Mouse (Mus musculus): ENCODE results near the gene Catsperd.

Catsperd gene

DNA sequence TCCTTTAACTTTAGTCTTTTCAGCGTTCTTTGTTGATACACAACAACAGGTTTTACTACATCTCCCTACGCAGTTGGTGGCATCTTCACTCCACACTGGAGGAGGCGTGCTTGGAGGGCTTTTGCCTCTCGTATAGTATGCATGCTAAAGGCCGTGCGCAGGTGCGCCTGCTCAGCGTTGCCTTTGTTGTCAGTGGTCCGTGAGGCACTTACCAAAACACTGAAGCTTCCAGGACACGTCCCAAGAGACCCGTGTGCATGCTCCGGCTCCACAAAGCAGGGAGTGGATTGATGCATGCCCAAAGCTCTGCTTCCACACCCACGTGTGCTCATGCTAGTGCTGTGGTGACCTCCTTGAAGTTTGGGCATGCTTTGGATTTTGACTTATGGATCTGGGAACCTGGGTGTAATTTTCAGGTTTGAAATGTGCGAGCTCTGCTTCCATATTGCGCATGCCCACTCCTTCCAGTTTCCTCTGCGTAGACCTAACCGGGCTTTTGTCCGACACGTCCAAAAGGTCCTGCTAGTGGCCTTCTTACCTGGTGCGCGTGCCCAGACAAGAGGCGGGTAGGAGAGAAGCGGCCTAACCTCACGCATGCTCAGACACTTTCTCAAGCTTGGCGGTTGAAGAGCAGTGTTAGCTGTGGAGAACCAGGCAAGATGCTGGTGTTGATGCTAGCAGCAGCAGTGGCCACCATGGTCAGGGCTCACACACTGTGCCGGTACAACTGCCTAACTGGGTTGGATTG is at the start of gene Catsperd:
TSS of gene Catsperd (plus strand) at position 614 of the 748 bp plus-strand sequence.
- DNase-seq (ENCODE audit: low spot score in 2 of 2): no peak

- no peak for DNase-seq (ENCODE audit: low spot score in 2 of 2)
These were observed 44.9 kb upstream of the Catsperd start for GRCm38 (mm10) chr17:56583071-56583470.

- DNase-seq (ENCODE audit: low spot score in 2 of 2): peak; percentile 33 to 39
These were observed 44.2 kb upstream of the Catsperd start for GRCm38 (mm10) chr17:56583611-56584256.

DNA sequence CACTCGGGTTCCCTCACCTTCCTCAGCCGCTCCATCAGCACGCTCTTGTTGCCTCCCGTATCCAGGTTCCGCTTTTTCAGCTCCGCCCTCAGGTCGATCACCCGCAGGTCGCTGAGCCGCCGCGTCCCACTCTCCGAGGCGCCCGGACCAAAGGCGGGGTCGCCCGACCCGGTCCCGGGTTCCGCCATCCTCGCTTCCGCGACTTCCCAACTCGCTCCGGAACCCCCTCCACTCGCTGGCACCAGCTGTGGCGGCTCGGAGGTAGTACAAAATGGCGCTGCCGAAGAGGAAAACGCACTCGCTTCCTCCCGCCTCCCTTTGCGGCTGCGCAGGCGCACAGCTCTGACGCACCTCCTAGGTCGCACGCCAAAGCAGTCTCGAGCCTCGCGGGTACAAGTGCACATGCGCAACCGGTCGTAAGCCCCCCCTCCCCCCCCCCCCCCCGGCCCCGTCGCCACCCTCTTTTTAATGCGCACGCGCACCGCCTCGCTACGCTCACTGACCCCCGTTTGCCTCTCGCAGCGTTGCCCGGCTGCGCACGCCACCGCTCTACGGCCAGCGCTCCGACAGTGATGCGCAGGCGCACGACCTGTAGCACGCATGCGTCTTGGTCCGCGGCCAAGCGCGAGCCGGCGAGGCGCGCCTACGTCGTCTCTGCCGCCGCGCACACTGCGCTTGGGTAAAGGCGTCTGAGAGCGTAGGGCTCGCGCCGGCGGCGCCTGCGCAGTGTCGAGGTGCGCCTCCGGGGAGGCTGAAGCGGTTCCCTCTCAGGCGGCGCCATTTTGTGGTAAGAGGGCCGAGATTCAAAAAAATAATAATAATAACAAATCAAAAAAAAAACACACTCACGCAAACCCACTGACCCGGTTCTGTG is 43.4 kb upstream of the Catsperd start, which contains the start of the genes Safb2 and Safb:
TSS of gene Safb2 (minus strand) at position 329 of the 874 bp plus-strand sequence.
TSS of gene Safb (plus strand) at position 569 of the 874 bp plus-strand sequence.
- peak; percentile 98 for DNase-seq (ENCODE audit: low spot score in 2 of 2)

- DNase-seq (ENCODE audit: low spot score in 2 of 2): peak in 1 of 2 experiments; percentile 42
These were observed 42.6 kb upstream of the Catsperd start for GRCm38 (mm10) chr17:56585171-56585821.

GRCm38 (mm10) chr17:56587773-56588172 is 40.2 kb upstream of the Catsperd start:
- no peak for DNase-seq (ENCODE audit: low spot score in 2 of 2)

DNA sequence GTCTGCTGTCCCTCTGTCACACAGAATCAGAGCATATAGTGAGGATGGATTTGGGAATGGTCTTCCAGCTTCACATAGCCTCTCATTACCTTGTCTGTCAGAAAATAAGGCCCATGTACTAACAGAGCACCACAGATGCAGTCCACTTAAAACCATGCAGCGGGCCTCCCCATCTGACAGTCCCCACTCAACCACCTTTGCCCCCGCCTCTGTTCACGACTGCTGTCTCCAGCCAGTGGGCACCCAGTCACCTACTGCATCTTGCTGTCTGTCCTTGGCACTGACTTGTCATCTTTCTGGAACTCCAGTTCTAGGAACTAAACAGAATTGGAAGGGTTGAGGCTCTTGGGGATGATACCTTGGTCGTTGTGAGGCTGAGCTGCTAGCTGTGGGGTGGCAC is 39.0 kb upstream of the Catsperd start:
- DNase-seq (ENCODE audit: low spot score in 2 of 2): no peak

- no peak for DNase-seq (ENCODE audit: low spot score in 2 of 2)
These were observed 35.4 kb upstream of the Catsperd start for GRCm38 (mm10) chr17:56592553-56592952.

DNA sequence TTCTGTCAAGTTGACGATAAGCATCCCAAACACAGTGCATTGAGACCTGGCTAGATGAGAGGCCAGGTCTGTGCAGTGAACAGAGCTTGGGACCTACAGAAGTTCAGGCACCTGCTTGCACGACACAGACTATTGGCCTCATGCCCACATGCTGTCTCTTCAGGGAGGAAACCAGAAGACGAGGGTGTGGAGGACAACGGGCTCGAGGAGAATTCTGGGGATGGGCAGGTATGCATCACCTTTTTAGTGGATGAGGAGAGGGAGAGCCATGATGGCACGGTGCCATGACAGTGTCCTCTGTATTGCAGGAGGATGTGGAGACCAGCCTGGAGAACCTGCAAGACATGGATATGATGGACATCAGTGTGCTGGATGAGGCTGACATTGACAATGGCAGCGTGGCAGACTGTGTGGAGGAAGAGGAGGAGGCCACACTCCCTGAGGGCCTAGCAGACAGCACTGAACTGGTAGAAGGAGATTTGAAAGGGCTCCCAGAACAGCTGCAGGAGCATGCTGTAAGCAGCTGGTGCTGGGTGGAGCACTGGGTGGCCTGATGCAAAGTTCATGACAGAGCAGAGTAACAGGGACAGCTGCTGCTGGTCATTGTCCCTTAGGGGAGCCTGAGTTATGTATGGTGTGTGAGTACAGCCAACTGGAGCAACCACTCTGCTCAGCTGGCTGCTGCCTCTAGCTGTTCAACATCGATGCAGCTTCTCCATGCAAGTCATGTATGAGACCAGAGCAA is 34.2 kb upstream of the Catsperd start:
- DNase-seq (ENCODE audit: low spot score in 2 of 2): no peak

DNA sequence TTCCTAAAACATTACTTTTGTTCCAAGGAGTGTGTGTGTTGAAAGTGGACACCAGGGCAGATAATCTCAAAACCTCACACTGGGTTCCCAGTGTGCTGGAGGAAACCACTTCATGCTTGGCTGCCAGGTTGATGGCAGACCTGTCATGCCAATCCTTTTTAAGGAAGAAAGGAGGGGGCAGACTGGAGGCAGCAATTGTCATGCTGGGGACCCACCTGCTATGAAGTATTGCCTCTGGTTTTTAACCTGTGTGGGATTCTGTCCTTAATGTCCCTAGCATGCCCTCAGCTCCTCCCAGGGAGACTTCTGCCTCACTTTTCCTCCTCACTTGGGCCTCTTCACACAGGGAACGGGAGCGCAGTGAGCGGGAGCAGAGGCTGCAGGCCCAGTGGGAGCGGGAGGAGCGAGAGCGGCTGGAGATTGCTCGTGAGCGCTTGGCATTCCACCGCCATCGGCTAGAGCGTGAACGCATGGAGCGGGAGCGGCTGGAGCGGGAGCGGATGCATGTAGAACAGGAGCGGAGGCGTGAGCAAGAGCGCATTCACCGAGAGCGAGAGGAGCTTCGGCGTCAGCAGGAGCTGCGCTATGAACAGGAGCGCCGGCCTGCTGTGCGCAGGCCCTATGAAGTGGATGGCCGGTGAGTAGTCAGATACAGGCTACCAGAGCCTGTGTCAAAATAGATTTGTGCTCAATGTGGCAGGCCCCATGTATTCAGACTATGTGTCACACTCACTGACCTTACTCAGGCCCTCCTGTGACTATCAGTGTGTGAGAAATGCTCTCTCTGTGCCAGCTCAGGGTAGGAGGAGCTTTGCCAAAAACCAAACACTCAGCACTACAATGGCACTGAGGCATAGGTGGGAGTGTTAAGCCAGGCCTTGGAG is 24.5 kb upstream of the Catsperd start:
- no peak for DNase-seq (ENCODE audit: low spot score in 2 of 2)

GRCm38 (mm10) chr17:56604070-56604380 is 23.9 kb upstream of the Catsperd start:
- no peak for DNase-seq (ENCODE audit: low spot score in 2 of 2)

DNA sequence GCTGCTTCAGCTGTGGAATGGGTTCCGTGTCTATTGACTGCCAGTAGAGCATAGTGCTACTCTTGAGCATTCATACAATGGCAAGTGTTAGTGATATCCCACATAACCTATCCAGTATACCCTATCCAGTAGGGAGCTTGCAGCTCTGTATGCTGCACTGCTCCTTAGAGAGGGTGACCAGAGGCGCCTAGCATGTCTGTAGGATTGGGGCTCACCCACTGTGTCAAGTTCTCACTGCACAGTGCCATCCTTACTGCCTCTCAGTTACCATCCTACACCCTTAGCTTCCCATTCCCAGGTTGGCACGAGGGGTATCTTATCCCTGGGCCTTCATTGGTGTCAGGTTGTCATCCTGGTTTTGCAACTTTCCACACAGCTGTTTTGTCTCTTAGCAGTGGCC is 23.5 kb upstream of the Catsperd start:
- no peak for DNase-seq (ENCODE audit: low spot score in 2 of 2)

GRCm38 (mm10) chr17:56605431-56605830 is 22.5 kb upstream of the Catsperd start:
- DNase-seq (ENCODE audit: low spot score in 2 of 2): no peak

DNA sequence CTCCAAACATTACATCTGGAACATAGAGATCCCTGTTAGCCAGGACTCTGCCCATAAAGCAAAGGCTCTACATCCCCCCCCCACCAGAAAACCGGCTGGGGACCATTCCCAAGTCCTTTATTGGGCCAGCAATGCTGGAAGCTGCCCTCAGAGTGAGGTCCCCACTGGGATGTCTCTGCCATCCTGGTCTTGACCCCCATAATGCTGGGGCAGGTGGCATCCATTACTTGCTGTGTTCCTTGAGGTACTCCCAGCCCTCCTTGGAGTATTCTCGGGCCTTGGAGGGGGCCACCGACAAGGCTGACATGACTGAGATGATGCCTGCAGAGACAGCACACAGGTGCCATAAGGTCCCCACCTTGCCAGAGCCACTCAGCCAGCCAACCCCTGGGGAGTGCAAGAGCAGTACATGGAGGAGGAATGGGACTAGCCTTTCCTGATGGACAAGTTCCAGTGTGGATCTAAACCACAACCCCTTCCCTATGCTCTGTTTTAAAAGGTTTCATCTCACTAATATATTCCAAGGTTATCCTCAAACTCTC is 20.4 kb upstream of the Catsperd start:
- DNase-seq (ENCODE audit: low spot score in 2 of 2): no peak

- DNase-seq (ENCODE audit: low spot score in 2 of 2): no peak
These were observed 19.2 kb upstream of the Catsperd start for GRCm38 (mm10) chr17:56608699-56609098.

DNA sequence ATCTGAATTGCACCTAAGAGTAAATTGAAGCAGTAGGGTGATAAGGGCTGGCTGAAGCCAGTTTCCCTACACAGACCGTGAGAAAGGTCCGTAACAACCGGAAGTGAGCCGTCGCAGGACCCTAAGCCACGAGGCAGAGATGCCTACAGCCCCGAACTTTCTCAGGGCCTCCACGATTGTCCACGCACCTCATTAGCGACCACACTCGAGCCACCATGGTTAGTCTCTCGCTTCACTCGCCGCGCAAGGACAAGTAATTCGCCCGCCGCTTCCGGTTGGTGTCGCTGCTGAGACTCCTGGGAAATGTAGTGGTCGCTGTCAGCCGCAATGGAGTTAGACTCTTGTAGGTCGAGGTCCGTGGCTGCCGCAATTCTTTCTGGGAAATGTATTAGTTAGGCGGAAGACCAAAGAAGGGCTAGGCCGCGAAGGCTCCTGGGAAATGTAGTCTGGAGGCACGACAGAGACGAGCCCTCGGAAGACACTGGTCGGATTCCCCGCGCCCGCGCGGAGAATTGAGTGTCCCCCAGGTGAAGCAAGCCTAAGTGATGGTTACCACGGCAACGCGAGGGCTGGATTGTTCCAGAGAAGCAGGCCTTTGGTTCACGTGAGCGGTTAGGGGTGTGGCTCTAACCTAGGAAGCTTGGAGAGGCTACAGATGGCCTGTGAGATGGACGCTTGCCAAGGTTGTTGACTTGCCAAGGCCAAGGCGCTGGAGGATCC is 18.3 kb upstream of the Catsperd start, which contains the start of gene 2410015M20Rik:
TSS of gene 2410015M20Rik (minus strand) at position 320 of the 720 bp plus-strand sequence.
- DNase-seq (ENCODE audit: low spot score in 2 of 2): peak; percentile 97 to 99

- DNase-seq (ENCODE audit: low spot score in 2 of 2): no peak
These were observed 16.6 kb upstream of the Catsperd start for GRCm38 (mm10) chr17:56611323-56611722.

GRCm38 (mm10) chr17:56611861-56612564 is 15.9 kb upstream of the Catsperd start:
- no peak for DNase-seq (ENCODE audit: low spot score in 2 of 2)

Data from left cerebral cortex, adult 9 months (tissue).